Mouse (Mus musculus) G1E (cell line): ENCODE measurements at regions not wholly inside any gene's neighbourhood (a gene's known extent, or its start where the extent isn't known, plus 50 kb on each side); places are given as distances from the start of the nearest gene placed in this dataset.

ENCODE experiments used
- CTCF ChIP-seq: IDR thresholded peaks from 2 replicates; pipeline ENCODE4 v1.5.1; 2012; ENCODE audit warnings: low read depth, low read length, inconsistent platforms, mixed read lengths
- GATA1 ChIP-seq: IDR thresholded peaks from 2 replicates; pipeline ENCODE4 v1.6.1; 2012; ENCODE audit warnings: borderline replicate concordance, low read length, inconsistent platforms, mixed read lengths
- TAL1 ChIP-seq: conservative IDR thresholded peaks from 2 replicates; pipeline ENCODE4 v1.6.1; 2012; ENCODE audit warnings: low read depth, low read length, inconsistent platforms, mixed read lengths

- TF ChIP-seq CTCF (no peak), TAL1 (no peak), GATA1 (no peak)
Measured at GRCm38 (mm10) chr15:62233154-62233553, 1310.3 kb upstream of the A1bg start.
